Mouse (Mus musculus) embryo, embryonic 10.5 days (tissue): ENCODE results near the gene Ank.

Experiments
- DNase-seq: peaks from one replicate; pipeline ENCODE4 v3.0.0-alpha.2; 2015; ENCODE audit warnings: low spot score

Ank gene

DNA sequence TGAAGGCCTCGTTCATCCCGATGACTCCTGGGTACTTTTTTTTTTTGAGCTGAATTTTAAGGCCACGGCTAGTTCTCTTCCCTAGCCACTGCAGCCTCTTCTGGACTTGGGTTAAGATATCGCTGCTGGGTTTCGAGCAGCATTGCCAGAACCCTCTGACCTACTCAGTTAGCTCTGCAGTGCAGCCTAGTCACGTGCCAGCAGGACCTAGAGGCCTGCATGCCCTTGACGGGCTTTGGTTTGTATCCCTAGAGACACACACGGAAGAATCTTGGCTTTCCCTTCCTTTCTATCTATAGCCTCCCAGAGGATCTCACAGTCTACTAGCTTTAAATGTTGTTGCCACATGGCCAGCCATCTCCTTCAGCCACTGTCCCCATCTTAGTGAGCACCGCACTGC lies 73.3 kb downstream of the Ank start:
- DNase-seq: no peak

DNA sequence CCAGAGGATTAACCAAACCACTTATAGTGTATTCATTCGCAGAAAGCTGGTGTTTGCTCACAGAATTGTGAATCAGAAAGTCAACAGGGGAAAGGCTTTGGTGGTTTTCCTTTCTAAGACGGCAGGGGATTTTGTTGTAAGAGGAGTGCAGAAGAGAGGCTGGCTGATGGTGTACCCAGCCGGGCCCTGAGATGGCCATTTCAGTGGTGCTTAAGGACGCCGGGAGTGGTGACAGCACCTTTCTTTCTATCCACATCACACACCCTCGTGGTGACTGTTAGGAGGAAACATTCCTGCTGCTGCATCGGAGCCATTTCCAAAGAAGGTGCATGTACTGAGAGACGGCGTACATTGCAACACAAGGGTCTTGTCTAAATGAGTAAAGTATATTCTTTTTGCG lies 78.7 kb downstream of the Ank start:
- no peak for DNase-seq

DNA sequence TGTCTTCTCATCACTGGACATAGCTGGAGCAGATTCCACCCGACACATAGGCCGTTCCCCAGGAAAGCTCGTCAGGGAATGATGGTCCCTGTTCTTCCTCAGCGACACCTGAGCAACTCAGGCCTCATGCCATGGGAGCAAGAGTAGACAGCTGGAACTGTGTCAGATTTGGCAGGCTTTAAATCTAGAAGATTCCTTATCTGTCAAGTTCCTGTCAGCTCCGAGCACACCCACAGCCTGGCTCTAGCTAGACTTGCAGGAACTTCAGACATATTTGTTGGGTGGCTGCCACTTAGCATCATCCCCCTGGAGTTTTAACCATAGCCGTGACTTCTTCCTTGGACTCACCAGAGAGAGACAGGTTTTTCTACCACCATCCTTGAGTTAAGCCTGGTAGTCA lies 81.6 kb downstream of the Ank start:
- no peak for DNase-seq

DNA sequence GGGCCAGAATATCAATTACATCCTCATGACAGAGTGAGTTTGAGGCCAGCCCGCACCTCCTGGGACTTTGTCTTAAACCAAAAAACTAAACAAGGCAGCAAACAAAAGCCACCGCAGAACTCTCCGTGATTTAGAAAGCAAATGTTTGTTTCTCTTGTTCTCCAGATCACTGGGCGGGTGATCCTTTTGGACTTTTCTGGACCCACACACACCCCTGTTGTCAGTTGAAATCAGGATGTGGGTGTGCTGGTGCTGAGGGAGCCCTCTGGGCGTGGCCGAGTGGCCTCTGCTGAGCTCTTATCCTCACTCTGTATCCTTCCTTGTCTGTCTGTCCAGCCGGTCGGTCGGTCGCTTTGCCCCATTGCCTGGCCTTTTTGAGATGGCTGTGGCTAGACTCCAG lies 82.6 kb downstream of the Ank start:
- DNase-seq: no peak

DNA sequence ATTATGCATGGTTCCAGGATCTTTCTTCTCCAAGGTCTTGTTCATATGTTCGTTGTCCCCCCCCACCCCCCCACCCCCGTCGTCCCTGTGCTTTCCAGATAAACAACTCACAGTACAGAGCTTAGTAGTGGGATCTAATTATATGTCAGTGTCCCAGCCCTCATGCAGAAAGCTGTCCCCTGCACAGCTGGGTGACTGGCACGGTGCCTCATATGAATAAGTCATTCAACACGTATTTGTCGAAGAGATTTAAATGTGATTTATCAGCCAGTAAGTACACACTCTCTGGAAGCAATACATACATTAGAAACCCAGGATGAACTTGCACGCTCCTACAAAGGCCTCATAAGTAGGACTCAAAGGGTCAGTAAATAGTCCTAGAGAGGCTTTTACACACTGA lies 83.4 kb downstream of the Ank start:
- DNase-seq: no peak

DNA sequence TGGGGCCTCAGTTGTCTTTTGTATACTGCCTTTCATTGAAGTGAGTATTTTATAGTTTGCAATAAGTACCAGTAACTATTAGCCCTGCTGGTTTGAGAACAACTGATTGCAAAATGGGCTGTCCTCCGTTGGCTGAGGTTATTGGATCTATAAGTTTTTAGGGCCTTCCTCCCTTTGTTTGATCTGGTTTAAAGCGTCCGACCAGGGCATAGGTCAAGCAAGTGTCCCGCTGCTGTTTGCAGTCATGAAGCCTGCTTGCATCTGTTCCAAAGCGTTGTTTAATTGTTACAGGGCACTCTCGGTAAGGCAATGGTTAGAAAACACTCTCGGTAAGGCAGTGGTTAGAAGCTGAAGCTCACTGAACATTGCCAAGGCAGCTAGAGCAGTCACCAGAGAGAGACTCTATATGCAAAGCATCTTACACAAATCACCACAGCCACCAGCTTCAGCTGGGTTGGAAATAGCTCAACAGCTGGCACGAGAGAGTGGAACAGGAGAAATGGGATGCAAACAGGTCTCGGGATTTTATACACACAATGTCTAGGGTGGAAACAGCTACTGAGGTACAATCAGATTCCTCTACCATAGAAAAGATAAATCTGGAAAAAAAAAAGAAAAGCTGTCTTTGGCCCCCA lies 84.0 kb downstream of the Ank start:
- DNase-seq: peak; percentile 24

DNA sequence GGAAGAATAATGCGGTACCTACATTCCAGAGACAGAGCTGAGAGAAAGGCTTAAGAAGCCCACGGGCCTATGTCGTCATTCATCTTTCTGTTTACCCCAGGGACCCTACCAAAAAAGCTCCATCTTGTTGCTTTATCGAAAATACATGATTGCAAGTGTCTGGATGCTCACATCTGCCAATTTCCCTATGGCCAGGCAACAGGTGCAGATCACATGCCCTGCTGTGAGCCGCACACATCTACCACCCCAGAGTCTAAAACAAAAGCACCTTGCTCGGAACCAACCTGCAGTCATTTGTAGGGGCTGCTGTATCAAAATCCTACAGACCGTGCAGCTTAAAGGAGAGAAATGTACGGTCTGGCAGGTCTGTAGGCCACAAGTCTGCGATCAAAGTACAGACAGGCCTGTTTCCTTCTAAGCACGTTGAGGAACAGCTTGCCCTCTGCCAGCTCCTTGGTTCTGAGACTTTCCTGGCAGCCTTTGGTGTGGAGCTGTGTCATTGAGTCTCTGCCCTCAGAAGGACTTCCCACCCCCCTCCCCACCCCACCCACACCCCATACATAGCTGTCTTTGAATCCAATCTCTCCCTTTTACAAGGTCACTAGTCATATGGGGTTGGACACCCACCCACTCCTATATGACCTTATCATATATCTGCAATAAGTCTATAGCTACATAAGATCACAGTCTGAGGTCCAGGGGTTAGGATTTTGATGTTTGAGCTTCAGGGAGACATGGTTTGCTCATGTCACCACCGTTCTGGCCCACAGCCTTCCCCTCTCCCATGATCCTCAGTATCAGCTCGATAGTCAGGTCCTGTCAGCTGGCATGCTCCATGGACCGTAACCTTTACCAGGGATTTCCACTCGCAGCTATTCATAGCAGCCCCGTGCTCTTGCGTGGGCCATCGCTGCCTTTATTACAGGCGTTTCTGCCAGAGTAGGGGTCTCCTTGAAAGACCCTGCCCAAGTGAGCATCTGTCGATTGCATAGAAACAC lies 84.9 kb downstream of the Ank start:
- DNase-seq: no peak

DNA sequence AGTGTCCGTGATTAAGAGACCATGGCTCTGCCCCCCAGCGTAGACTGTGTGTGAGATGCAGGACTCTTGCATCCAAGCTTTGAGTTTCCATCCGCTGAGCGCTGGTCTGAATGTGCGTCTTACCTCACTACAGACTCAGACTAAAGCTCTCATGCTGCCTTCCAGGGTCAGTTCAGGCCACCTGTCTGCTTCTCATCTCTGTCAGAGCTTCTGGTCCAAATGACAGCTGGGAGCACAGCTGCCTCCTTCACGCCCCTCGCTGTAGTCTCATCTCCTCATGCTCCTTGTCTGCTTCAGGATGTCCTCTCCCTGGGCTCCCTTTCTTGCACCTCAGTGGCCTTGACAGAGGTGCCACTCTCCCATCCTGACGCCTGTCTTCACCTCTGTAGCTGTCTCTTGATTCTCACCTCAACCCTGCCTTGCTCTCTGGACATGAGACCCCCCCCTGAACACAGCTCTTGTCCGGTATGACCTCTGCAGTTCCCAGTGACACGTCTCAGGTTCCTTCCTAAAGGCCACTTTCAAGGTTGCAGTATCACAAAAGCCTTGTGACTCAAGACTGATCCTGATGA lies 85.7 kb downstream of the Ank start:
- no peak for DNase-seq

DNA sequence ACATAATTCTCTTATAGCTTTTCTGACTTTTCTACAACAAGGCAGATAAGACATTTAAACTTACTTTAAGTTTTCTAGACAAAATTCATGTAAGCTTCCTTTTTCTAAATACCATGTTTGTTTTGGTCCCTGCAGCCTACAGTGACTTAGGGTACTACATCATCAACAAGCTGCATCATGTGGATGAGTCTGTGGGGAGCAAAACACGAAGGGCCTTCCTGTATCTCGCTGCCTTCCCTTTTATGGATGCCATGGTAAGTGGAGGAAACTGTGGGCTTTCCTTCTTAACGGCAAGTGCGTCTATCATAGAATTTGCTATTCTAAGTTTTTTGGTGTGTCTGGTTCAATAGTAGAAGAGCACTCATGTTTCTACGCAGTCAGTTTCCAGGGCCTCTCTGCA lies 87.1 kb downstream of the Ank start:
- no peak for DNase-seq

DNA sequence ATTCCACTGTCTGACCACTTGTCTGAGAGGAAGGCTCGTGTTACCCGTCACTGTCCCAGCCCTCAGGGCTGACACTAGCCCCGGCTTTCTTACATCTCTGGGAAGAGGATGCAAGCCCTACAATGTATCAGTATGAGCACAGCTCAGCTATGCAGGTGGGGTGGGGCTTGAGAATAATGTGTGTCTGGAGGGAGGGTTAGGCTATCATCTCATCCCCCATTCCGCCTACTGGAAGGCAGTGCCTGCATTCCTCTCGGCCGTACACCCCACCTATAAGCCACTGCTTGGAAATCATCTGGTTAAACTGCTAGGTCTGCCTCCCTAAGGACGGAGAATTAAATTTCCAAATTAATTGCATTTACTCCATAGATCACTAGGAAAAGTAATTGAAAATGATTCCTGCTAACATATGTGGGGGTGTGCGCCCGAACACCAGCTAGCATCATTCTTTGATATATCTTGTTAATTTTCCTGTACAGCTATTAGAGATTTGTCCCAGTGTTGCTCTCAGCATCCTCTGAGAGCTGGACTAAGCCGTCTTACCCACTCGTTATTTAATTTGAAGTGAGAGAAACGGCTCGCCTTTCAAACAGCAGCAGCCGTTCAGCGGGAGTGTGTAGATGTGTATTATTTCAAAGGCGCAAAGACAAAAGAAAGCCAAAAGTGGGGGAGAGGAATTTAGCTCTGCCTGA lies 92.1 kb downstream of the Ank start:
- no peak for DNase-seq

DNA sequence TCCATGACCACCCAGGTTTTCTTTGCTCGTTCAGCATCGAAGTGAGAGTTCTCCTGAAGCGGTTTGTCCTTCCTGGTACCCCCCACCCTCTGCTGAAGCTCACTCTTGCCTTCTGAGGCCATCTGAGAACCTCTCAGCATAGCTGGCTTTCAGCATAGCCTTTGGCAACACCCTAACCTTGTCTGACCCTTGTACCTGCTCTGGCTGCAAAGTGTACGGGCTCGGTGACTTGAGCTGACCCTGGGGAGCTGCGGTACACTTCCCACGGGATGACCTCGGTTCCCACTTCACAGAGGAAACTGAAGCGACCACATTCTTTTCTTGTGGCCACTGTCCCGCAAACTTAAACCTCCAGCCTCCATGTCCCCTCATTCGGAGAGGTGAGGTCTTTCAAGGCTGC lies 93.8 kb downstream of the Ank start:
- DNase-seq: no peak

DNA sequence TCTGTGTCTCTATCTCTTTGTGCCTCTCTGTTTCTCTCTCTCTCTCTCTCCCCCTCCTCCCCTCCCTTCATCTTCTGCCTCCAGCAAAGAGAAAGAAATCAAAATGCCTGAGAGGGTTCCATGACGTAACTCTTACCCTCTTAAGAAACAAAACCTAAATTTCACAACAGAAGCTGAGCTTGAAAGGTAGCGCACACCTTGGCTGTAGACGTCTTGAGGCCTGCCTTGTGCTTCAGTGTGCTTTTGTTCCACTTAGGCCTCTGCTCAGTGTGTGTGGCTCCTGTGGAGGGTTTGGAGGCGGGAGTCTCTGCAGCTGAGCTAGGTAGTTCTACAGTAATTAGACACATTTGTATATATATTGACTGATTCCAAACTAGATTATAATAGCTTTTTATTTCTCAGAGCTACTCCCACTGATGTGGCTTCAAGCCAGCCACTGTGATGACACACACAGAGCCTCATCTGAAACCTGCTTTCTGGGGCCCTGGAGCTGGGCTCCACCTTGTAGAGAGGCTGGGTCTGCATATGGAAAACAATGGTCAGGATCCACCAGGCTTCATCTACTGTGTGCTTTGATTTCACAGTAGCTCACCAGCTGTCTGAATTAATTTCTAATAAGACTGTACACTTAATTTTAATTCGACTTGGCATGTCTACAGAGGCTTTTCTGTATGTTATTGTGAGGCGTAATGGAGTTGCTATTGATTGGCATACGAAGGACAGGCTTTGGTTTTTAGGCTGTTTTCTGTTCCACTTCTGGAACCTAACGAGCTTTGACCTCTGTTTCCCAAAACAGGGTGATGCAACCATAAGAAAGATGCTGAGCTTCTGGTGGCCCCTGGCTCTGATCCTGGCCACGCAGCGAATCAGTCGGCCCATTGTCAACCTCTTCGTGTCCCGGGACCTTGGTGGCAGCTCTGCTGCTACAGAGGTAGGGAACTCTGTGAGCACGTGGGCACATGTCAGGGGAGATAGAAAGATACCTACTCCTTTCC lies 97.9 kb downstream of the Ank start:
- no peak for DNase-seq

DNA sequence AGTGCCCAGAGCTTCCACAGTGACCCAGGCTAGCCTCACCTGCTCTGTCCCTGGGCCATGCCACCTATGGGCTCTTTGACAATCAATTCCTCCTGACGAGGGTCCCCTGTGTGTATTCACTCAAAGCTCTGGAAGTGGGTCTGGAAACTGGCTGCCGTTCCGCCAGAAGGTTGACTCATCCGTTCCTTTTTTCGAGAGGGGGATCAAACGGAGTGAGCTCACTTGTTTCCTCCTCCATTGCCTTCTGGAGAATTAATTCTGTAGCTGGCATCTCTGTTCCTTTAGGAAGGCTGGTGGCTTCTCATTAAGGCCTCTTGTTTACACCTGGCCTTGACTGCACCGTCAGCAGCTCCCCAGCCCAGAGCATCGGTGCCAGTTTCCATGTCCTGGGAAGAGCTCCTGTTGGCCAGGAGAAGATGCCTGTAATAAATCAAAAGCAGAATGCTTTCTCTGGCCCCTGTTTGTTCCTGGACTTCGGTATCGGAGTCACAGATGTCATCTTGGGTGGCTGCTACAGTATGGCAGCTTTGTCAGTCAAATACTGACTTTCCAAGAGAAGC lies 99.2 kb downstream of the Ank start:
- DNase-seq: no peak

DNA sequence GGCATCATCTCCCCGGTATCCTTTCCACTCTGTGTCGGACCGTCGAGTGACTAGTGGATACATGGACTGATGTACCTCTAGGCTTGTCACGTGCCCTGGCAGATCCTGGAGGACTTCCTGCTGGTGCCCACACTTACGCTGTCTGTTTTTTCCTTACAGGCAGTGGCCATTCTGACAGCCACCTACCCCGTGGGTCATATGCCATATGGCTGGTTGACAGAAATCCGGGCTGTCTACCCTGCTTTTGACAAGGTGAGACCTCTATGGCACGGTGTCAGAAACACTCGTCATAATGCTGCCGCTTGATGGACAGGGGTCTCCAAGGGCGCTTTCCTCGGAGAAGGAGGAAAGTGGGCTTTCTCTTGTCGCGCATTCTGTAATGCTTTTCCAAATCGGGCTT lies 100.9 kb downstream of the Ank start:
- no peak for DNase-seq

DNA sequence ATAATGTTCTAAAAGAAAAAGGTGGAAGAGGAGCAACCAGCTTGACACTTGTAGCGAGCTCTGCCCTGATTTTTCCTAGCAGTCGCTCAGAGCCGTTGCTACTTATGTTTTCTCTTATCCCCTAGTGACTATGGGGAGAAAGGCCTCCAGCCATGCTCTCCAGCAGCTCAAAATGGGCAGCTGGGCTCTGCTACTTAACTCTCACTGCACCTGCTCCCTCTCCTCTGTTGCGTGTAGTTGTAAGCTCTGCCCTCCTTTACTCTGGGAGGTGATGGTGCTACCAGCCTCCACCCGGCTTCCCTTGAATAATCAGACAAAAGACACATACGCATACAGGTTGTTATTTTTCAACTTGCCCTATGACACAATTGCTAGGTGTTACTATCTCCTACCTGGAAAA lies 101.9 kb downstream of the Ank start:
- DNase-seq: no peak

DNA sequence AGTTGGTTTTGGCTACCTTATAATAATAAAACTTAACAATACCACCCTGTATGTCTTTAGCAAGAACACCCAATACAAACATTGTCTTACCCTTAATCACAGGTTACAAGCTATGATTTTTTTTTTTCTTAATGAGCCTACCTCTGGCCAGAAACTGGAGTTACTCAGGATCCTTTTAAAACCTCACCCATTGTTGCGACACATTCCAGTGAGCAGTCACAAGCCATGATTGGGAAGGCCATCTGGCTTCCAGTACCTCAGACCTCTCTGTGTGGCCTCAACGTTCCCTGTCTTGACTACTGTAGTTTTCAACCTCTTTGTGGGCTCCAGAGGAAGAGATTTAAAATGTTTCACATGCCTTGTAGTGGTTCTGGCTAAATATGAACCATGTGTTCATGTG lies 103.4 kb downstream of the Ank start:
- no peak for DNase-seq

DNA sequence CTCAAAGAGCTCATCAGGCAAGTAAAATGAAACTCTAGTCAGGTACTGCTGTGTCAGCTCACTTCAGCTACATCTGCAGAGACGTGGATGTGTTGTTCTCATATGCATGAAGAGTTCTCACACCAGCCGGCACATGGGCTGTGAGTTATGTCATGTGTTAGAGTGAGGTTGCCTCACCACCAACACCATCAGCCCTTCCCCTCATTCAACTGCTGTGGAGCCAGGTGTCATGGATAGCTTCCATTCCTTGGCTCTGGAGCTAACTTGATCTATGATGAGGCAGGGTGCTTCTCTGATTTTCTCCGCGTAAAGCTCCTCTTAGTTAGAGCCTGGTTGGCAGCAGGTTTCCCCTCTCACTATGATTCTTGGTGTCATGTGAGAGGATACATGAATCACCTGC lies 103.9 kb downstream of the Ank start:
- no peak for DNase-seq

DNA sequence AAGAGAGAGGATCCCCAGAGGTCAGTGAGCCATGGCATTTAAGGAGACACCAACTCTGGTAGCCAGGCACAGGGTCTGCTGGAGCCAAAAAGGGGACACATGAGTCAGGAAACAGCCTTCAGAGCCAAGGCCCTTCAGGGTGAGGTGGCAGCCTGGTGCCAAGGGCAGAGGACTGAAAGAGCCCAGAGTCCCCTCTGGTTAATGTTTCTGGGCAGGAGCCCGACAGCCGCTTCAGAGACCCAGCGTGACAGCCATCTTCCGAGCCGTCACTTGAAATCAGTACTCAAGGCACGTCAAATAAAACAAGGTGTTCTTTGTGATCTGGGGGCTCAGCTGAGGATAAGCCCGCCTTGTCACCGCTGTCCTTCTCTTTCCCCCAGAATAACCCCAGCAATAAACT lies 104.7 kb downstream of the Ank start:
- DNase-seq: no peak

DNA sequence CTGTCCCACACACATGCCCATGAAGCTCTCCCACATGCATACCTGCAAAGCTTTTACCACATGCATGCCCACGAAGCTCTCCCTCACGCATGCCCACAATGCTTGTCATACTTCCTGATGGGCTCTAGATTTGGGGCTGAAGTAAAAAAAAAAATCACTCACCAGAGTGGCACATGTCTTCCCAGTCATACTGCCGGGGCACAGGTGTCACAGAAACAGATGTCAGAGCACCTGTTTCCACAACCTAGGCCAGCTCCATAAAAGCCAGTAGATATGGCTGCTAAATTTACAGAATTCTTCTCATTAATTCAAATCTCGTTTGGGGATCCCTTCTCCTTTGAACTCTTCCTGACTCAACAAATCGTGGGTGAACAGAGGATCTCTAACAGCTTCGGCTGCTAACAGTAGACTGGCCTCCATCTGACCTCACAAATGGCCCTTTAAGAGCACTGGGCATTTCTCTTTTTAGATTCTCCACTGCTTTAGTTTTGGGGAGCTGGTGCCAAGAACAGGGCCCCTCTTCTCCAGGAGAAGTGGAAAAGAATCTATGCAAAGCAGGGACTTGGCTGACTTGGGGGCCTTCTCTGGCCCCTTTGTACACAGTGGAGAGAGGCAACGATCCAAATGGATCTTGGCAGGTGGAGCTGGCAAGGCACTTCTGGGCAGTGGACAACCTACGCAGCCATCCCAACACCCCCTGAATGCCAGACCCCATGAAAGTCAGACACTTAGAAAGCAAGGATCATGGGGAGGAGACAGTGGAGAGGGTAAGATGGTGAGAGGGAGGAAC lies 108.7 kb downstream of the Ank start:
- no peak for DNase-seq

DNA sequence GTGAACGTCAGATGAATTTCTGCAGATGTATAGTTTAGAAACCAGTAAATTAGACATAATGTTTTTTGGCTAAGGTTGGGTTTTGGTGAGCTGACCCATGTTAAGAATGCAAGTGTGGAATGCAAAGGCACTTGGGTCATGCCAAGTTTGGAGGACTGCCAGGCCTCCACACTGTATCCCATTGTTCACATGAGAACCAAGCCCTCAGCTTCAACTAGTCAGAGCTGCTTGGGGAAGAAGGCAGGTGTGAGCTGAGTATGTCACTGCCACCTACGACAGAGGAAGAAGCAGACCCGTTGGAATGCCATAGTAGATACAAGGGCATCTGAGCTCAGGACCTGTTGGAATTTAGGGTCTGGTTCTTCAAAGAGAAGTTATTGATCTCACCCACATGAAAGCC lies 109.5 kb downstream of the Ank start:
- DNase-seq: no peak
